Mouse (Mus musculus): ENCODE results near the gene Shisa9. TPM values are rescaled to one million over a fixed set of nuclear protein-coding genes. Genes with fewer than 3 reads are reported as not detected.
"Not testable (repeated sequence)": the region's sequence is repeated elsewhere in the genome, so short reads cannot be mapped to it uniquely, and the experiment has no call there.

Shisa9 gene
- polyA plus RNA-seq (2015; fragmentation: Nextera tagmentation; extraction: Ambion mirVana), result 4.2 and 5.1 TPM in 2 replicates

GRCm38 (mm10) chr16:11983616-11984270 lies at the start of gene Shisa9:
Shisa9 (plus strand) TSS chr16:11984113.
- WGBS, result under 1% methylated on average over 42 of the region's 42 CpGs
- H3K9ac ChIP-seq, result peak within 1 kb of the TSS; percentile 82
- peaks cover 76% of the 10 kb centered on the region for H3K27me3 ChIP-seq
- H3K27ac ChIP-seq, result peak within 1 kb of the TSS; percentile 69; the same call in 1 of the 2 replicates
- peak within 1 kb of the TSS; percentile 99 for H3K4me2 ChIP-seq
- peak; percentile 76 for ATAC-seq (ENCODE audit: low FRiP score)
- no peaks in the 10 kb centered on the region for H3K9me3 ChIP-seq
- H3K36me3 ChIP-seq, result no peaks in the 10 kb centered on the region
- peaks cover 30% of the 10 kb centered on the region for H3K4me1 ChIP-seq (replicated peaks)
- H3K4me3 ChIP-seq, result peak within 1 kb of the TSS; percentile 69

- H3K27ac ChIP-seq, result no peak overlapping the region
- H3K9me3 ChIP-seq, result no peaks in the 10 kb centered on the region
- H3K4me2 ChIP-seq, result no peak overlapping the region
- H3K27me3 ChIP-seq, result no peaks in the 10 kb centered on the region
- ATAC-seq (ENCODE audit: low FRiP score), result no peak
- no peak overlapping the region for H3K9ac ChIP-seq
- no peaks in the 10 kb centered on the region for H3K4me1 ChIP-seq (replicated peaks)
- H3K36me3 ChIP-seq, result no peaks in the 10 kb centered on the region
- no peak overlapping the region for H3K4me3 ChIP-seq
Measured at GRCm38 (mm10) chr16:11940477-11940876, 43.4 kb upstream of the Shisa9 start.

- ATAC-seq (ENCODE audit: low FRiP score), result no peak
- Histone ChIP-seq H3K4me1 (replicated peaks) (no peaks in the 10 kb centered on the region), H3K4me3 (no peak overlapping the region), H3K9me3 (no peaks in the 10 kb centered on the region), H3K9ac (no peak overlapping the region), H3K4me2 (no peak overlapping the region), H3K27ac (no peak overlapping the region), H3K36me3 (no peaks in the 10 kb centered on the region), H3K27me3 (no peaks in the 10 kb centered on the region)
- 83% methylated on average over 1 of the region's 1 CpGs for WGBS
Measured at GRCm38 (mm10) chr16:11960691-11961090, 23.2 kb upstream of the Shisa9 start.

DNA sequence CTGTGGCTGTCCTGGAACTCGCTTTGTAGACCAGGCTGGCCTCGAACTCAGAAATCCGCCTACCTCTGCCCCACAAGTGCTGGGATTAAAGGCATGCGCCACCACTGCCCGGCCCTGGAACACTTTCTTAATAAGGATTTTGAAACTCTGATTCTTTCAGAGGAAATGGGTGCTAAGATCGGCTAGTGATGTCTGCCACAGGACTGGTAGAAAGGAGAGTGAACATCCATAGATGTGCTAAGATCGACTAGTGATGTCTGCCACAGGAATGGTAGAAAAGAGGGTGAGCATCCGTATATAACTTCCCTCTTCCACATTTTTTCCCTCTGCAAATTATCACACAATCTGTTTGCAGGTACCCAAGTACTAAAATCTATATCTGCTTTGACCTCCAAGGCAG lies 17.9 kb upstream of the Shisa9 start:
- Histone ChIP-seq H3K4me2 (no peak overlapping the region), H3K9me3 (no peaks in the 10 kb centered on the region), H3K4me3 (no peak overlapping the region), H3K36me3 (no peaks in the 10 kb centered on the region), H3K4me1 (replicated peaks) (no peaks in the 10 kb centered on the region), H3K27me3 (no peaks in the 10 kb centered on the region), H3K9ac (no peak overlapping the region), H3K27ac (no peak overlapping the region)
- 90% methylated on average over 8 of the region's 8 CpGs for WGBS
- no peak for ATAC-seq (ENCODE audit: low FRiP score)

GRCm38 (mm10) chr16:11966810-11967209 lies 17.1 kb upstream of the Shisa9 start:
- not testable (repeated sequence) for H3K27me3 ChIP-seq; ATAC-seq (ENCODE audit: low FRiP score); H3K27ac ChIP-seq; H3K4me3 ChIP-seq; H3K9ac ChIP-seq; H3K4me1 ChIP-seq (replicated peaks); H3K9me3 ChIP-seq; H3K36me3 ChIP-seq; H3K4me2 ChIP-seq
- WGBS, result 89% methylated on average over 5 of the region's 5 CpGs

DNA sequence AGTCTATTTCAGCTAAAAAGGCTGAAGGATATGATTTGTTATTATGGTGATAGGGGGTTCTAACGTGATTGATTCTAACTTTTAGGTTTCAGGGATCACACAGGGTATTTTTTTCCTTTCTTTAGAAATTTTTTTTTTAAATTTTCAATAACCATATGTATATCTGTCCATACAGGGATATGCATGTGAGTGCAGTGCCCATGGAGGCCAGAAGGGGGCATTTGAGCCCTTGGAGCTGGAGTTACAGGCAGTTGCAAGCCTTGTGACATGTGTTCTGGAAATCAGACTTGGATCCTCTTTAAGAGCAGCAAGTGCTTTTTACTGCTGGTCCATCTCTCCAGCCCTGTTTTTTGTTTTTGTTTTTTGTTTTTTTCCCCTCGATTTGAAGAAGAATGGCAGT lies 16.3 kb upstream of the Shisa9 start:
- WGBS, result 62% methylated on average over 2 of the region's 2 CpGs
- no peak for ATAC-seq (ENCODE audit: low FRiP score)
- H3K4me1 ChIP-seq (replicated peaks), result no peaks in the 10 kb centered on the region

GRCm38 (mm10) chr16:11973707-11974106 lies 10.2 kb upstream of the Shisa9 start:
- H3K27ac ChIP-seq, result no peak overlapping the region
- H3K4me2 ChIP-seq, result no peak overlapping the region
- H3K4me3 ChIP-seq, result no peak overlapping the region
- no peak for ATAC-seq (ENCODE audit: low FRiP score)
- no peaks in the 10 kb centered on the region for H3K36me3 ChIP-seq
- H3K9me3 ChIP-seq, result no peaks in the 10 kb centered on the region
- no peak overlapping the region for H3K9ac ChIP-seq
- H3K4me1 ChIP-seq (replicated peaks), result peaks cover 5% of the 10 kb centered on the region; the same call in 1 of the 2 replicates
- H3K27me3 ChIP-seq, result no peaks in the 10 kb centered on the region
- WGBS, result 36% methylated on average over 4 of the region's 4 CpGs

More for the DNA sequence above, 16.3 kb upstream of the Shisa9 start:
- Histone ChIP-seq H3K36me3 (no peaks in the 10 kb centered on the region), H3K9me3 (no peaks in the 10 kb centered on the region), H3K4me3 (no peak overlapping the region), H3K27me3 (no peaks in the 10 kb centered on the region), H3K27ac (no peak overlapping the region), H3K9ac (no peak overlapping the region), H3K4me2 (no peak overlapping the region)

DNA sequence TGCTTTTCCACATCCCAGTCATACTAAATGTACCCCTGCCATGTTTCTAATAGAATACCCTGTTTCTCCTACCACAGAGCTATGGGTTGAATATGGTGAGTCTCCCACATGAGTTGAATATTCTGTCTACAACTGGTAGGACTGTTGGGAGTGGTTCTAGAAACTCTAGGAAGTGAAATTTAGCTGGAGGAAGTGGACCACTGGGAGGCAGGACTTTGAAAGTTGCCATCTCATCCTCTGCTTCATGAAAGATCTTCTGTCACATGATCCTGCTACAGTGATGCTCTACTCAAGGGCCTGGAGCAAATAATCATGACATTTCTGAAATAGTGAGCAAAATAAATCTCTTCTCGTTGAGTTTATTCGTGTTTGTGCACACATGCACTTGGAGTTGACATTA lies 7.2 kb upstream of the Shisa9 start:
- Histone ChIP-seq H3K4me1 (replicated peaks) (peaks cover 5% of the 10 kb centered on the region; the same call in 1 of the 2 replicates), H3K4me3 (no peak overlapping the region), H3K4me2 (no peak overlapping the region), H3K9me3 (no peaks in the 10 kb centered on the region), H3K9ac (no peak overlapping the region), H3K36me3 (no peaks in the 10 kb centered on the region), H3K27ac (no peak overlapping the region), H3K27me3 (peaks cover 15% of the 10 kb centered on the region)
- 92% methylated on average over 2 of the region's 2 CpGs for WGBS
- no peak for ATAC-seq (ENCODE audit: low FRiP score)

DNA sequence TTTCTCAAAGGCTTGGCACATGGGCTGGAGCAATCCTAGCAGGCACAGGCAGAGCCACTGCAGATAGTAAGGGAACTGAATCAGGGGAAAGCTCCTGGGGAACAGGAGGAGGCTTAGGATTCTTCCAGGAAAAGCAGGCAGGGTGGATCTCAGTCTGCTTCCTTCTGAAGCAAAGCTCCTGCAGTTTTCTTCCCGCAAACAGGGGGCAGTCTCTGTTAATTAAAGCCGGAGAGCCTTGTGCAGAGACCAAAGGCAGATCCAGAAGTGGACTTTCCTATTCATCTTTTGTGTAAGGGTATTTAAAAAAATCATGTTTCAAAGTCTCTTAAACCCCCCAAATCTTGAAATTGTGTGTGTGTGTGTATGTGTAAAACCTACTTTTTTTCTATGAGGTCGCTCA lies 3.1 kb upstream of the Shisa9 start:
- WGBS, result 21% methylated on average over 3 of the region's 3 CpGs
- peaks cover 24% of the 10 kb centered on the region for H3K4me1 ChIP-seq (replicated peaks)
- H3K36me3 ChIP-seq, result no peaks in the 10 kb centered on the region
- no peak overlapping the region for H3K4me2 ChIP-seq
- no peak overlapping the region for H3K9ac ChIP-seq
- ATAC-seq (ENCODE audit: low FRiP score), result no peak
- no peaks in the 10 kb centered on the region for H3K9me3 ChIP-seq
- peaks cover 48% of the 10 kb centered on the region for H3K27me3 ChIP-seq
- no peak overlapping the region for H3K27ac ChIP-seq
- no peak overlapping the region for H3K4me3 ChIP-seq

DNA sequence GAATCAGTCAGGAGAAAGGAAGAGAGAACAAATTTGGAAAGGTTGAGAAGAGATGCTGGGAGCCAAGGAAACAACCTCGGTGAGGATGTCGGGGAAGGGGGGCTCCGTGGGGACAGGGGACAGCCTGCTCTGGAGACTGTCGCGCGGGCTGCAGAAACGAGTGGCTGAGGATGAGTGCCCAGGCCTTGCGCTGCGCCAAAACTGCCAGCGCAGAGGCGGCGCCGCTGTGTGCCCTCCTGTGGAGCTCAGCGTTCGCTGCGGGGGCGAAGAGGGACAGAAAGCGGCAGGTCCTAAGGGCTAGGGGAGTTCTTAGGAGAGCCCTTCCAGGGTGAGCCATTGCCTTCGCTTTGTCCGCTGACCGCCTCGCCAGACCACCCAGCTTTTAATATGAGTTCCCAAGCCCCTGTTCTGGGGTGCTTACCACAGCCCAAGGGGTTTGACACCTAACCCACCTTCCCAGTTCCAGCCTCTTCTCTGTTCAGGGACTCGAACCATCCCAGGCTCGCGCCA lies 752 bp upstream of the Shisa9 start:
- peak overlapping the region; percentile 69 for H3K4me3 ChIP-seq
- under 1% methylated on average over 25 of the region's 25 CpGs for WGBS

DNA sequence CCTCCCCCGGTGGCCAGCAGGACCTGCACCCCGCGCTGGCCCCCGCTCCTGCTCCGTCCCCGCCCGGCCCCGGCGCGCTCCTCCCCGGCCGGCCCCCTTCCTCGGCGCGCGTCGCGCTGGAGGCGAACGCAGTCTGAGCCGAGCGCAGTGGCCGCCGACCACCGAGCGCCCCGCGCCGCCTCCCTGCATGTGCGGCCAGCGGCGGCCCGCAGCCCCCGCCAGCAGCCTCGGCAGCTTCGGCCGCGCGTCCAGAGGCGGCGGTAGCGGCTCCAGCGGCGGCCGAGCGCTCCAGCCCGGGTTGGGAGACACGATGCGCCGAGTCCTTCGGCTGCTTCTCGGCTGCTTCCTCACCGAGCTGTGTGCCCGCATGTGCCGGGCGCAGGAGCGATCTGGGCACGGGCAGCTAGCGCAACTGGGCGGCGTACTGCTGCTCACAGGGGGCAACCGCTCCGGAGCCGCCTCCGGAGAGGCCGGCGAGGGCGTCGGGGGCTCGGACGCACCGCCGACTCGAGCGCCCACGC lies 418 bp downstream of the Shisa9 start:
- under 1% methylated on average over 73 of the region's 76 CpGs for WGBS

More for the DNA sequence above, 752 bp upstream of the Shisa9 start:
- Histone ChIP-seq H3K4me2 (peak overlapping the region; percentile 99), H3K36me3 (no peaks in the 10 kb centered on the region), H3K27me3 (peaks cover 72% of the 10 kb centered on the region), H3K9ac (peak overlapping the region; percentile 82), H3K27ac (no peak overlapping the region), H3K9me3 (no peaks in the 10 kb centered on the region), H3K4me1 (replicated peaks) (peaks cover 30% of the 10 kb centered on the region)
- peak; percentile 4 for ATAC-seq (ENCODE audit: low FRiP score)

DNA sequence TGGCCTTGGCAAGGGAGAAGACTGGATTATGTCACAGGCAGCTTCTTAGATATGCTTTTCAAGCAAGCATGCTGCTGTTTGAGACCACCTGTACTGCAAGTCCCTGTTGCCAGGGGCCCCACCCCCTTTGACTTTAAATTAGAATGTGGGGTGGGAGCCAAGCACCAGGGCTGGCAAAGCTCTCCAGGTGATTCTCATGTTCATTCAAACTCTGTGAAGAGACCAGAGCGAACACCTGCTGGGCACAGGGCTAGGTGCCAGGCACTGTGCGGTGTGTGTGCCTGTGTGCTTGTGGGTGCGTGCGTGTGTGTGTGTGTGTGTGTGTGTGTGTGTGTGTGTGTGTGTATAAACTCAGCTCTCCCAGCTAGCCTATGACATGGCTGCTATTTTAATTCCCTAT lies 3.1 kb downstream of the Shisa9 start:
- Histone ChIP-seq H3K9ac (no peak overlapping the region; the same call in 1 of the 2 replicates), H3K27ac (no peak overlapping the region), H3K4me2 (peak overlapping the region; percentile 99)

More for the DNA sequence above, 418 bp downstream of the Shisa9 start:
- H3K27ac ChIP-seq, result peak overlapping the region; percentile 69; the same call in 1 of the 2 replicates
- H3K4me3 ChIP-seq, result peak overlapping the region; percentile 69
- peaks cover 77% of the 10 kb centered on the region for H3K27me3 ChIP-seq
- H3K9ac ChIP-seq, result peak overlapping the region; percentile 82
- H3K36me3 ChIP-seq, result no peaks in the 10 kb centered on the region
- H3K9me3 ChIP-seq, result no peaks in the 10 kb centered on the region
- H3K4me1 ChIP-seq (replicated peaks), result peaks cover 30% of the 10 kb centered on the region
- peak overlapping the region; percentile 99 for H3K4me2 ChIP-seq
- peak; percentile 74 for ATAC-seq (ENCODE audit: low FRiP score)

DNA sequence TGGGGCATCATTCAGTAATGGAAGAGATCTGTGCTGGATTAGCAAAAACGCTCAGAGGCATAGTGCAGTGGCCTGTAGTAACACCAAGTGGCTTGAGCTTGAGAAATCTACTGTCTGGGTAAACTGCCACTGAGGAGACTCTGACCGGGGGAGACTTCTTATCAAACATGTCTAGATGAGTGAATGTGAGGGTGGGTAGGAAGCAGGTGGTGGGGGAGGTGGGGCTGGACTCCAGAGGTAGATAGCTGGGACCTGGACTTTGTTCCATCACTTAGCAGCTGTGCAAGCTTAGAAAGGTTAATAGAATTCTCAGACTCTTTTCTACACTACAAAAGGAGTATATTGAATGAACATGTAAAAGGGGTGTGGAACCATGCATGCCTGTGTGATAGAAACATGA lies 21.3 kb downstream of the Shisa9 start:
- H3K27me3 ChIP-seq, result no peaks in the 10 kb centered on the region
- no peak overlapping the region for H3K9ac ChIP-seq
- no peaks in the 10 kb centered on the region for H3K36me3 ChIP-seq
- no peaks in the 10 kb centered on the region for H3K4me1 ChIP-seq (replicated peaks)
- H3K4me2 ChIP-seq, result no peak overlapping the region
- ATAC-seq (ENCODE audit: low FRiP score), result no peak
- H3K4me3 ChIP-seq, result no peak overlapping the region
- 84% methylated on average over 2 of the region's 2 CpGs for WGBS
- no peak overlapping the region for H3K27ac ChIP-seq
- H3K9me3 ChIP-seq, result no peaks in the 10 kb centered on the region

More for the DNA sequence above, 3.1 kb downstream of the Shisa9 start:
- WGBS, result 72% methylated on average over 4 of the region's 4 CpGs
- H3K9me3 ChIP-seq, result no peaks in the 10 kb centered on the region
- ATAC-seq (ENCODE audit: low FRiP score), result no peak
- no peaks in the 10 kb centered on the region for H3K36me3 ChIP-seq
- H3K27me3 ChIP-seq, result peaks cover 62% of the 10 kb centered on the region
- peaks cover 35% of the 10 kb centered on the region for H3K4me1 ChIP-seq (replicated peaks)
- peak overlapping the region; percentile 69; the same call in 1 of the 2 replicates for H3K4me3 ChIP-seq

All from hindbrain, embryonic 13.5 days (tissue).